Mouse (Mus musculus) MEL (cell line): ENCODE results near the gene Ddb1. TPM values are rescaled to one million over a fixed set of nuclear protein-coding genes. Genes with fewer than 3 reads are reported as not detected.

Experiments
- DNase-seq: peaks from one replicate; pipeline ENCODE4 v3.0.0; 2011; ENCODE audit warnings: low read depth, low spot score
- H3K27ac ChIP-seq: 2 replicates; pipeline ENCODE4 v1.5.1; 2012; ENCODE audit warnings: low read depth, mild to moderate bottlenecking, control low read depth, low read length, moderate library complexity; ENCODE audit not compliant: control insufficient read depth
- H3K27me3 ChIP-seq, 2 experiments: fragments of 150-350 bp in 1 of 2; sonication (generic) in 1 of 2; 2 replicates each; pipeline ENCODE4 v1.6.1; 2012; ENCODE audit warnings: low read length in 2 of 2, mild to moderate bottlenecking in 2 of 2, improper control_type of control experiment in 1 of 2, moderate library complexity in 1 of 2; ENCODE audit not compliant: insufficient read depth in 2 of 2, control insufficient read depth in 1 of 2
- H3K36me3 ChIP-seq, 2 experiments: 2 replicates each; pipeline ENCODE4 v1.6.1; 2012 to 2014; ENCODE audit warnings: low read length in 2 of 2, improper control_type of control experiment in 1 of 2, inconsistent platforms in 1 of 2, mild to moderate bottlenecking in 1 of 2; ENCODE audit not compliant: insufficient read depth in 2 of 2, control insufficient read depth in 1 of 2
- H3K4me1 ChIP-seq, 2 experiments: fragments of 150-350 bp in 1 of 2; sonication (generic) in 1 of 2; 2 replicates each; pipeline ENCODE4 v1.6.1; 2012; ENCODE audit warnings: low read length in 2 of 2, improper control_type of control experiment in 1 of 2, mild to moderate bottlenecking in 1 of 2; ENCODE audit not compliant: insufficient read depth in 2 of 2, control insufficient read depth in 1 of 2
- H3K4me3 ChIP-seq, 2 experiments: fragments of 150-350 bp in 1 of 2; sonication (generic) in 1 of 2; 2 replicates each; pipeline ENCODE4 v1.5.1; 2012; ENCODE audit warnings: low read depth in 2 of 2, low read length in 2 of 2, mild to moderate bottlenecking in 2 of 2, moderate library complexity in 2 of 2, control low read depth in 1 of 2, improper control_type of control experiment in 1 of 2; ENCODE audit not compliant: control insufficient read depth in 1 of 2, insufficient read depth in 1 of 2
- H3K79me2 ChIP-seq: 2 replicates; pipeline ENCODE4 v1.6.1; 2012; ENCODE audit warnings: mild to moderate bottlenecking, low read length, moderate library complexity; ENCODE audit not compliant: control insufficient read depth, poor library complexity, insufficient read depth
- H3K9ac ChIP-seq: 2 replicates; pipeline ENCODE4 v1.6.1; 2012; ENCODE audit warnings: low read depth, mild to moderate bottlenecking, control low read depth, low read length, moderate library complexity; ENCODE audit not compliant: control insufficient read depth, poor library complexity, severe bottlenecking
- H3K9me3 ChIP-seq: fragments of 150-350 bp; sonication (generic); replicated peaks from 2 replicates; pipeline ENCODE4 v1.6.1; 2012; ENCODE audit warnings: mild to moderate bottlenecking, low read length, improper control_type of control experiment, moderate library complexity; ENCODE audit not compliant: insufficient read depth
- BHLHE40 ChIP-seq: IDR thresholded peaks from 2 replicates; pipeline ENCODE4 v1.6.1; 2012; ENCODE audit warnings: low read depth, mild to moderate bottlenecking, inconsistent platforms, low read length, improper control_type of control experiment, borderline replicate concordance
- CHD2 ChIP-seq: IDR thresholded peaks from 2 replicates; pipeline ENCODE4 v1.6.1; 2011; ENCODE audit warnings: low read length, improper control_type of control experiment
- CTCF ChIP-seq, 3 experiments: IDR thresholded peaks in 2 of 3; conservative IDR thresholded peaks in 1 of 3; 2 replicates each; pipeline ENCODE4 v1.5.1; 2011 to 2012; ENCODE audit warnings: low read length in 3 of 3, low read depth in 2 of 3, mild to moderate bottlenecking in 2 of 3, improper control_type of control experiment in 1 of 3, inconsistent platforms in 1 of 3, mixed read lengths in 1 of 3, moderate library complexity in 1 of 3; ENCODE audit not compliant: control insufficient read depth in 1 of 3, insufficient read depth in 1 of 3, poor library complexity in 1 of 3, severe bottlenecking in 1 of 3
- ELF1 ChIP-seq: IDR thresholded peaks from 2 replicates; pipeline ENCODE4 v1.6.1; 2014; ENCODE audit warnings: low read depth, mild to moderate bottlenecking, inconsistent platforms, low read length, improper control_type of control experiment, moderate library complexity
- EP300 ChIP-seq, 2 experiments: IDR thresholded peaks; 2 replicates each; pipeline ENCODE4 v1.6.1; 2011; ENCODE audit warnings: improper control_type of control experiment in 2 of 2, low read length in 2 of 2, low read depth in 1 of 2, mild to moderate bottlenecking in 1 of 2
- ETS1 ChIP-seq: IDR thresholded peaks from 2 replicates; pipeline ENCODE4 v1.6.1; 2012; ENCODE audit warnings: low read depth, mild to moderate bottlenecking, inconsistent platforms, low read length, improper control_type of control experiment, moderate library complexity
- GABPA ChIP-seq: IDR thresholded peaks from 2 replicates; pipeline ENCODE4 v1.6.1; 2012; ENCODE audit warnings: low read depth, mild to moderate bottlenecking, inconsistent platforms, low read length, improper control_type of control experiment, moderate library complexity
- GATA1 ChIP-seq: IDR thresholded peaks from 2 replicates; pipeline ENCODE4 v1.6.1; 2011; ENCODE audit warnings: low read depth, low read length, improper control_type of control experiment
- HCFC1 ChIP-seq: IDR thresholded peaks from 2 replicates; pipeline ENCODE4 v1.6.1; 2012; ENCODE audit warnings: low read depth, mild to moderate bottlenecking, inconsistent platforms, low read length, improper control_type of control experiment, moderate library complexity
- JUND ChIP-seq: IDR thresholded peaks from 2 replicates; pipeline ENCODE4 v1.6.1; 2011; ENCODE audit warnings: low read depth, mild to moderate bottlenecking, improper control_type of control experiment, low read length
- KAT2A ChIP-seq: conservative IDR thresholded peaks from 2 replicates; pipeline ENCODE4 v1.6.1; 2012; ENCODE audit warnings: low read depth, low read length, improper control_type of control experiment, inconsistent platforms
- MAFK ChIP-seq: IDR thresholded peaks from 2 replicates; pipeline ENCODE4 v1.6.1; 2011; ENCODE audit warnings: low read depth, mild to moderate bottlenecking, low read length, improper control_type of control experiment, borderline replicate concordance
- MAX ChIP-seq: IDR thresholded peaks from 2 replicates; pipeline ENCODE4 v1.6.1; 2011; ENCODE audit warnings: low read length, improper control_type of control experiment
- MAZ ChIP-seq: IDR thresholded peaks from 2 replicates; pipeline ENCODE4 v1.6.1; 2012; ENCODE audit warnings: low read depth, mild to moderate bottlenecking, inconsistent platforms, low read length, improper control_type of control experiment
- MEF2A ChIP-seq: IDR thresholded peaks from 2 replicates; pipeline ENCODE4 v1.6.1; 2014; ENCODE audit warnings: low read depth, mild to moderate bottlenecking, inconsistent platforms, low read length, improper control_type of control experiment; ENCODE audit not compliant: poor library complexity, insufficient replicate concordance, severe bottlenecking; ENCODE audit errors: extremely low read depth
- MXI1 ChIP-seq: IDR thresholded peaks from 2 replicates; pipeline ENCODE4 v1.6.1; 2011; ENCODE audit warnings: mild to moderate bottlenecking, low read depth, low read length, improper control_type of control experiment
- MYC ChIP-seq: IDR thresholded peaks from 2 replicates; pipeline ENCODE4 v1.6.1; 2011; ENCODE audit warnings: low read depth, mild to moderate bottlenecking, low read length, improper control_type of control experiment, moderate library complexity
- NELFE ChIP-seq: IDR thresholded peaks from 2 replicates; pipeline ENCODE4 v1.6.1; 2011; ENCODE audit warnings: low read depth, low read length, improper control_type of control experiment
- NRF1 ChIP-seq: IDR thresholded peaks from 2 replicates; pipeline ENCODE4 v1.6.1; 2014; ENCODE audit warnings: low read depth, mild to moderate bottlenecking, inconsistent platforms, low read length, improper control_type of control experiment, moderate library complexity; ENCODE audit not compliant: poor library complexity, insufficient read depth, severe bottlenecking
- POLR2AphosphoS2 ChIP-seq: IDR thresholded peaks from 2 replicates; pipeline ENCODE4 v1.6.1; 2011; ENCODE audit warnings: low read length, improper control_type of control experiment
- POLR2AphosphoS5 ChIP-seq: IDR thresholded peaks from 2 replicates; pipeline ENCODE4 v1.6.1; 2012; ENCODE audit warnings: low read depth, borderline replicate concordance, mild to moderate bottlenecking, inconsistent platforms, low read length, moderate library complexity, mixed read lengths
- RCOR1 ChIP-seq: IDR thresholded peaks from 2 replicates; pipeline ENCODE4 v1.6.1; 2012; ENCODE audit warnings: low read depth, mild to moderate bottlenecking, inconsistent platforms, low read length, improper control_type of control experiment
- SIN3A ChIP-seq: IDR thresholded peaks from 2 replicates; pipeline ENCODE4 v1.6.1; 2012; ENCODE audit warnings: low read length, improper control_type of control experiment, inconsistent platforms
- SMC3 ChIP-seq: IDR thresholded peaks from 2 replicates; pipeline ENCODE4 v1.6.1; 2011; ENCODE audit warnings: low read depth, low read length, improper control_type of control experiment
- TAL1 ChIP-seq: IDR thresholded peaks from 2 replicates; pipeline ENCODE4 v1.6.1; 2012; ENCODE audit warnings: mild to moderate bottlenecking, inconsistent platforms, low read length, moderate library complexity, mixed read lengths
- TBP ChIP-seq: IDR thresholded peaks from 2 replicates; pipeline ENCODE4 v1.8.0; 2011; ENCODE audit warnings: low read depth, low read length, improper control_type of control experiment
- TCF12 ChIP-seq: IDR thresholded peaks from 2 replicates; pipeline ENCODE4 v1.6.1; 2014; ENCODE audit warnings: low read depth, mild to moderate bottlenecking, inconsistent platforms, low read length, improper control_type of control experiment, moderate library complexity
- UBTF ChIP-seq: IDR thresholded peaks from 2 replicates; pipeline ENCODE4 v1.6.1; 2012; ENCODE audit warnings: low read depth, mild to moderate bottlenecking, inconsistent platforms, low read length, improper control_type of control experiment, moderate library complexity, borderline replicate concordance; ENCODE audit not compliant: insufficient read depth
- USF1 ChIP-seq: IDR thresholded peaks from 2 replicates; pipeline ENCODE4 v1.6.1; 2014; ENCODE audit warnings: low read depth, mild to moderate bottlenecking, inconsistent platforms, low read length, improper control_type of control experiment, moderate library complexity
- USF2 ChIP-seq, 2 experiments: IDR thresholded peaks; 2 replicates each; pipeline ENCODE4 v1.6.1; 2011 to 2012; ENCODE audit warnings: improper control_type of control experiment in 2 of 2, low read length in 2 of 2, borderline replicate concordance in 1 of 2, inconsistent platforms in 1 of 2, low read depth in 1 of 2, mild to moderate bottlenecking in 1 of 2; ENCODE audit not compliant: insufficient read depth in 1 of 2
- ZC3H11A ChIP-seq: IDR thresholded peaks from 2 replicates; pipeline ENCODE4 v1.6.1; 2012; ENCODE audit warnings: low read depth, mild to moderate bottlenecking, inconsistent platforms, low read length, improper control_type of control experiment
- ZKSCAN1 ChIP-seq: IDR thresholded peaks from 2 replicates; pipeline ENCODE4 v1.6.1; 2012; ENCODE audit warnings: low read depth, mild to moderate bottlenecking, inconsistent platforms, low read length, improper control_type of control experiment, moderate library complexity
- ZMIZ1 ChIP-seq: IDR thresholded peaks from 2 replicates; pipeline ENCODE4 v1.6.1; 2012; ENCODE audit warnings: low read depth, mild to moderate bottlenecking, inconsistent platforms, low read length, improper control_type of control experiment, moderate library complexity
- ZNF384 ChIP-seq: IDR thresholded peaks from 2 replicates; pipeline ENCODE4 v1.6.1; 2012; ENCODE audit warnings: low read depth, mild to moderate bottlenecking, inconsistent platforms, low read length, improper control_type of control experiment
- polyA plus RNA-seq, 2 experiments: library from polyadenylated mRNA; stranded (reverse) in 1 of 2; unstranded in 1 of 2; fragments of >175 nt in 1 of 2; fragments of >200 nt in 1 of 2; gene quantifications; 2 replicates each; pipeline versions ENCODE4 v1.2.1 to v1.2.4; 2012; ENCODE audit warnings: low replicate concordance in 2 of 2, low read depth in 1 of 2; ENCODE audit not compliant: insufficient read length in 2 of 2, insufficient read depth in 1 of 2, missing spikeins in 1 of 2
- total RNA-seq: library from RNA; depleted of rRNA; stranded (reverse); fragments of 300-350 nt; gene quantifications from 2 replicates; pipeline ENCODE4 v1.2.3, GENCODE M21; 2012

Ddb1 gene
- total and polyA plus RNA-seq, 3 experiments, result 116 to 459 (median 365) TPM

- H3K4me3 ChIP-seq, result peak within 1 kb of the TSS; percentile 63 to 79
- H3K9me3 ChIP-seq, result no peaks in the 10 kb centered on the region
- H3K36me3 ChIP-seq, result peaks cover 0 to 8% of the 10 kb centered on the region in 2 experiments; a peak in 1 of 4 replicates
- peaks cover 2% of the 10 kb centered on the region; the same call in 1 of the 2 replicates for H3K79me2 ChIP-seq
- peak within 1 kb of the TSS; percentile 83 for H3K9ac ChIP-seq
- peaks cover 0 to 4% of the 10 kb centered on the region in 2 experiments; a peak in 1 of 4 replicates for H3K4me1 ChIP-seq
- peak within 1 kb of the TSS; percentile 59 for H3K27ac ChIP-seq
- no peaks in the 10 kb centered on the region for H3K27me3 ChIP-seq
- peak; percentile 93 for DNase-seq
- TF ChIP-seq ZKSCAN1, result no peak
- peak; percentile 72 for TF ChIP-seq NELFE
- peak; percentile 92 for TF ChIP-seq HCFC1
- TF ChIP-seq MAX, result peak; percentile 76; the same call in 1 of the 2 replicates
- TF ChIP-seq EP300 (IDR thresholded peaks at IDR 0.05; ENCODE audit: low read depth in 1 of 2, low read length in 2 of 2), result no peak
- no peak for TF ChIP-seq GATA1
- TF ChIP-seq TCF12, result peak; percentile 78
- TF ChIP-seq ELF1, result peak; percentile 90
- TF ChIP-seq JUND, result no peak
- TF ChIP-seq MAFK, result no peak
- no peak for TF ChIP-seq MEF2A
- no peak for TF ChIP-seq USF2 (IDR thresholded peaks at IDR 0.05; ENCODE audit: borderline replicate concordance in 1 of 2, insufficient read depth in 1 of 2, low read depth in 1 of 2, low read length in 2 of 2)
- TF ChIP-seq ZMIZ1, result no peak
- TF ChIP-seq BHLHE40, result no peak
- TF ChIP-seq UBTF, result 0 out of 2 replicates have a peak, but pooled peaks have one; percentile 74
- peak; percentile 90 for TF ChIP-seq TBP
- no peak; the same call in 1 of the 2 replicates for TF ChIP-seq ZNF384
- no peak for TF ChIP-seq POLR2AphosphoS5
- TF ChIP-seq MAZ, result no peak
- TF ChIP-seq MYC, result no peak; the same call in 1 of the 2 replicates
- TF ChIP-seq POLR2AphosphoS2, result peak; percentile 35; the same call in 1 of the 2 replicates
- no peak; the same call in 1 of the 2 replicates for TF ChIP-seq KAT2A
- 0 out of 2 replicates have a peak, but pooled peaks have one; percentile 16 for TF ChIP-seq USF1
- no peak for TF ChIP-seq TAL1
- peak in 1 of 3 experiments; percentile 16; a peak in 2 of 6 replicates for TF ChIP-seq CTCF (IDR thresholded peaks at IDR 0.05 in 2 of 3, conservative IDR thresholded peaks at IDR 0.05 in 1 of 3; ENCODE audit: control insufficient read depth in 1 of 3, insufficient read depth in 1 of 3, low read depth in 2 of 3, low read length in 3 of 3, poor library complexity in 1 of 3, severe bottlenecking in 1 of 3)
- no peak for TF ChIP-seq CHD2
- peak; percentile 98 for TF ChIP-seq MXI1
- no peak for TF ChIP-seq RCOR1
- TF ChIP-seq ZC3H11A, result no peak
- no peak for TF ChIP-seq SMC3
- TF ChIP-seq GABPA, result no peak
- TF ChIP-seq SIN3A, result peak; percentile 99
- no peak for TF ChIP-seq ETS1
- 0 out of 2 replicates have a peak, but pooled peaks have one; percentile 22 for TF ChIP-seq NRF1
Measured at GRCm38 (mm10) chr19:10555624-10556510, 49.3 kb upstream of the Ddb1 start, which contains the start of gene Tmem216. Tmem216 (minus strand) TSS chr19:10556238.
